Mouse (Mus musculus) megakaryocyte, adult 5-6 weeks (primary cell): ENCODE data around the gene Obox3. TPM values are rescaled to one million over a fixed set of nuclear protein-coding genes. Genes with fewer than 3 reads are reported as not detected.
"Not testable (repeated sequence)": the region's sequence is repeated elsewhere in the genome, so short reads cannot be mapped to it uniquely, and the experiment has no call there.

Experiments
- ATAC-seq: 2 replicates; pipeline ENCODE4 v1.8.0; 2016; ENCODE audit warnings: mild to moderate bottlenecking, inconsistent platforms; ENCODE audit not compliant: poor library complexity, severe bottlenecking
- total RNA-seq, 2 experiments: library from RNA; stranded (forward) in 1 of 2; stranded (reverse) in 1 of 2; fragments of 153-499, 151-499 nt in 1 of 2; fragments of 221-1000, 200-1000 nt in 1 of 2; gene quantifications; 2 replicates each; pipeline versions ENCODE4 v1.2.3 to v1.2.4; 2015 to 2017

Gene Obox3
- total RNA-seq (2015) = not detected in 2 replicates
- not detected in 2 replicates for total RNA-seq (2017)

- ATAC-seq = not testable (repeated sequence)
Observed at GRCm38 (mm10) chr7:15639802-15640201, at the start of gene Obox3. Gene Obox3 (minus strand): TSS chr7:15639902.

GRCm38 (mm10) chr7:15509411-15509810, 130.3 kb downstream of the Obox3 start:
- ATAC-seq = not testable (repeated sequence)

Other genes with a start within 250 kb of the Obox3 start
- not detected in 2 replicates for gene Obox5, start 110.2 kb upstream of the Obox3 start, total RNA-seq (2015)
- gene Obox5, start 110.2 kb upstream of the Obox3 start, total RNA-seq (2017) = not detected in 2 replicates
- gene Obox6, start 199.8 kb upstream of the Obox3 start, total RNA-seq (2015) = not detected in 2 replicates
- not detected in 2 replicates for gene Obox6, start 199.8 kb upstream of the Obox3 start, total RNA-seq (2017)
- not detected in 2 replicates for gene Crx, start 240.1 kb upstream of the Obox3 start, total RNA-seq (2015)
- not detected in 2 replicates for gene Crx, start 240.1 kb upstream of the Obox3 start, total RNA-seq (2017)
- gene Crxos, start 242.7 kb upstream of the Obox3 start, total RNA-seq (2015) = not detected in 2 replicates
- gene Crxos, start 242.7 kb upstream of the Obox3 start, total RNA-seq (2017) = not detected in 2 replicates